Mouse (Mus musculus): ENCODE data around the gene Ifi208.
"Not testable (repeated sequence)": the region's sequence is repeated elsewhere in the genome, so short reads cannot be mapped to it uniquely, and the experiment has no call there.

- TF ChIP-seq POLR2A (IDR thresholded peaks at IDR 0.05; ENCODE audit: borderline replicate concordance, control insufficient read depth, low read depth, low read length); CTCF (IDR thresholded peaks at IDR 0.05; ENCODE audit: control insufficient read depth, insufficient read depth, low read length): not testable (repeated sequence)
Observed at GRCm38 (mm10) chr1:173678605-173679004, 5.1 kb downstream of the Ifi208 start.
